Mouse (Mus musculus) brown adipose tissue, adult 24 weeks (tissue): ENCODE data around the gene Tada2a. TPM values are rescaled to one million over a fixed set of nuclear protein-coding genes. Genes with fewer than 3 reads are reported as not detected.
A peak's percentile ranks its signal among the peaks of the same experiment; 100 is the strongest.

ENCODE experiments used
- H3K27ac ChIP-seq: fragments of 200-500 bp; replicated peaks from 2 replicates; pipeline ENCODE4 v1.5.1; 2012; ENCODE audit warnings: low read depth, mild to moderate bottlenecking, low read length
- H3K4me1 ChIP-seq: fragments of 200-500 bp; 2 replicates; pipeline ENCODE4 v1.6.1; 2012; ENCODE audit warnings: low read length, mixed read lengths; ENCODE audit not compliant: control insufficient read depth, insufficient read depth, insufficient read length
- H3K4me3 ChIP-seq: fragments of 200-500 bp; 2 replicates; pipeline ENCODE4 v1.5.1; 2012; ENCODE audit warnings: low read depth, mild to moderate bottlenecking, low read length, moderate library complexity; ENCODE audit not compliant: insufficient read depth
- polyA plus RNA-seq: library from polyadenylated mRNA; stranded (reverse); fragments of >200 nt; gene quantifications from 2 replicates; pipeline ENCODE4 v1.2.4, GENCODE M21; 2012; ENCODE audit not compliant: missing spikeins, insufficient read depth, insufficient read length

Gene Tada2a
- polyA plus RNA-seq, 1 experiment = 5.4 TPM

DNA sequence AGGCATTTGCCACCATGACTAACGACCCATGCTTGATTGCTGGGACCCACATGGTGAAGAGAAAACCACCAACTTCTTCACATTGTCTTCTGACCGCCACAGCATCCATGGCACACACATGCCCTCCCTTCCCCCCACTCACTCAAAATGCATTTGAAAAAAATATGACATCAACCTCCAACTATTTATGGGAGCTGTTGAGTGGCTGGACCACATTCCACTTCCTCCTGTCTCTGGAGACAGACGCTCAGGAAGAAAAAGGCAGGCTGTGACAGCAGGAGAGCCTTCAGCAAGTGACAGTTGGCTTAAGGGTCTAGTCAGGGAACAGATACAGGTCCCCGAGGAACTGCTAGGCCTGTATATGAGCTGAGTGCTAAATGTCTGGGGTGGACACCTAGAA, 49.5 kb downstream of the Tada2a start:
- Histone ChIP-seq H3K27ac (no peak overlapping the region), H3K4me3 (no peak overlapping the region), H3K4me1 (0 out of 2 replicates have a peak, but pooled peaks cover 2% of the 10 kb centered on the region)

DNA sequence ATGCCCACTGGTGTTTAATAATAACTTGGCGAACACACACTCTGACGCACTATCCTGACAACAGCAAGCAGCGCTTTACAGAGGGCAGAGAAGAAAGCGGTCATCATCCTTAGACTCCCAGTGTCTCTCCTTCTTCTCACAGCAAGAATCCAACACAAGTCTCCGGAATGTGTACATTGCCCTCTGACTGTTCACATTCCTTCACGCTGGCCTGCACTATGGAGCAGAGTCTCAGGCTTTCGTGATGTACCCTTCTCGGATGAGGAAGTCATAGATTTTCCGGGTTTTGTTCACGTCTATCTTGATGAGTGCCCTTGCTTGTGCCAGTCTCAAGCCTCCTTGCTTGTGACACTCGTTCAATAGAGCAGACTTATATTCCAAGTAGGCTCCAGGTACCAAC, 50.0 kb downstream of the Tada2a start:
- Histone ChIP-seq H3K4me3 (no peak overlapping the region), H3K4me1 (peaks cover 2% of the 10 kb centered on the region; the same call in 1 of the 2 replicates), H3K27ac (no peak overlapping the region)

DNA sequence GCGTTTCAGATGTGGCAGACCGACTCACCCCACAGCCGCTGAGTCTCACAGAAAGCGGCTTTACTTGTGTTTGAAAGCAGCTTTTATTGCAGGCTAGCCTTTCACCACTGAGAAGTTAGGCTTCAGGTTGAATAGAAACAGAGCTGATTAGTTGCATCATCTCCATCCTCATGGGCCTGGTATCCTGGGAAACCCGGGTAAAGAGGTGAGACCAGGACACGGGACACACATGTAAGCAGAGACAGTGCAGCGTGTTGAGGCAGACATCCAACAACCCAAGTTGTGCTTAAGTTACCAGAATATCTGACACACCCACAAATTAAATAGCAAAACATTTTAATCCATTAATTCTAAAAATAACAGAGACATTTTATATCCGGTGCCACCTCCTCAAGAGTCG, 50.8 kb downstream of the Tada2a start:
- Histone ChIP-seq H3K27ac (no peak overlapping the region), H3K4me3 (no peak overlapping the region), H3K4me1 (peaks cover 4% of the 10 kb centered on the region; the same call in 1 of the 2 replicates)

- Histone ChIP-seq H3K4me3 (no peak overlapping the region), H3K4me1 (peaks cover 4% of the 10 kb centered on the region; the same call in 1 of the 2 replicates), H3K27ac (no peak overlapping the region)
These were observed 52.4 kb downstream of the Tada2a start for GRCm38 (mm10) chr11:84077008-84077407.

DNA sequence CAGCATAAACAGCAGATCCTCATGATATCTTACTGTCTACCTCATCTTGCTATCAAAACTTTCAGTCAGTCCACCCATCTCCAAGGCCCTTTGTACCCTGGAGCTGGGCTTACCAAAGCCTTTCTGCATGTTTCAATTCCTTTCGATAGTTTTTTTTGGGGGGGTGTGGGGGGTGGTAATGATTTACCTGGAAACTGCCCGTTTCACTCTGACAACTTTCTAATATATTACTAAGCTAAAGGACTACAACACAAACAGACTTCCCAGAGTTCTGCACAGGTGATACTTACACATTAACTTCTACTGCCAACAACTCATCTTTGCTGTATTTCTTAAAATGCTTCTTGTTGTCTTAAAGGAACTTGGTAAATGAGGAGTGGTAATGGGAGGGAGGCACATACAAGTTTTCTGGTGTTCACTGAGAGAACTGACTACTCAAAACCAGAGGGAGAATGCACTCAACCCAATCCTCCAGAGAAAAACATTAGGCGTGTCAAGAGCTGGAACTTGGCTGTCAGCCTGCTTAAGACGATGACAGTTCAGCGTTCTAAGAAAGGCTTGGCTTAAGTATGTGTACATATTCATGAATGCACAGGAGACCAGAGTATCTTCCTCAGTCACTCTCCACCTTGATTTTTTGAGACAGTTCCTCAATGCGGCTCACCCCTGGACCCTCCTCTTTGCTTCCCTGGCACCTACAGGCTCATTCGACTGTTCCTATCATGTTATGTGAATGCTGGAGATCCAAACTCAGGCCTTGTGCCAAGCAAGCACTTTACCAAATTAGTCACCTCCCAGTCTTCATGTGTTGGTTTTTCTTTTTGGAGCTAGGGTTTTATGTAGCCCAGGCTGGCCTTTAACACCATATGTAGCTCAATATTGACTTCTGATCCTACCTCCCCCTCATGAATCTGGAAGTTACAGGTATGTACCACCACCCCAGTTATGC, 55.3 kb downstream of the Tada2a start:
- H3K4me1 ChIP-seq = peaks cover 4% of the 10 kb centered on the region; the same call in 1 of the 2 replicates
- H3K27ac ChIP-seq = no peak overlapping the region
- H3K4me3 ChIP-seq = no peak overlapping the region

DNA sequence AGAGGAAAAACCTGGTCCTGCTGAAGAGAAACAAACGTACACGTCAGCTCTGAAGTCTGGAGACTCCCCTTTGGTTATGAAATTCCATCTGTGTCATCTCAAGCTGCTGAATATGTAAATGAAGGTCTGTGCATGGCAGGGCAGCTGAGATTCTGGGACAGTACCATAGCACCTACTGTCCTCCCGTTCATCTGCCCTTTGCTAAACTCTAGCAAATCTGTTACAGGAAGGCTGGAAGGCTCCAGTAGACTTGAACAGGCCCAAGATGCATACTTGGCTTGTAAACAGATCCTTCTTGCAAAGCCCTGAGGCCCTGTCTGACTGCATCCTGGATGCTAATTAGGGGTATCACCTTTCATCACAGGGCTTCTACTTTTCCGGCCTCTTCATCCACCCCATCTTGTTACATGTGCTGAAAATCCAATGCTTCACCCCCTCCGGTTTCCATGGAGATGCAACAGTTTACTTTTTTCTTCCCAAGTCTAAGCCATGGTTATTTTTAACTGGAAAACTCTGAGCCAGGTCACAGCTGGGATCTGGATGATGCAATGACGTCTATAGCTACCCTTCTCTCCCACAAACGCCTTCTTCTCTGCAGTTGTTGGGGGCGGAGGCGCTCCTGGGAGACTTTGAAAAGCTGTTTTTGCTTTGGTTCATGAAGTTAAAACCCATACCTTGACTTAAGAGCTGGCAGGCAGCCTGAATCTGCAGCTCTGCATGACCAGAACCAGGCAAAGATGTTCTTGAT, 56.3 kb downstream of the Tada2a start:
- Histone ChIP-seq H3K27ac (no peak overlapping the region), H3K4me3 (no peak overlapping the region)

GRCm38 (mm10) chr11:84069034-84069370, 60.4 kb downstream of the Tada2a start, which contains the start of gene Dusp14:
Dusp14 (minus strand) TSS chr11:84069261.
- H3K4me3 ChIP-seq = peak within 1 kb of the TSS; percentile 88
- no peak within 1 kb of the TSS for H3K27ac ChIP-seq
- H3K4me1 ChIP-seq = no peaks in the 10 kb centered on the region

More for the DNA sequence above, 56.3 kb downstream of the Tada2a start:
- H3K4me1 ChIP-seq = peaks cover 2% of the 10 kb centered on the region; the same call in 1 of the 2 replicates

DNA sequence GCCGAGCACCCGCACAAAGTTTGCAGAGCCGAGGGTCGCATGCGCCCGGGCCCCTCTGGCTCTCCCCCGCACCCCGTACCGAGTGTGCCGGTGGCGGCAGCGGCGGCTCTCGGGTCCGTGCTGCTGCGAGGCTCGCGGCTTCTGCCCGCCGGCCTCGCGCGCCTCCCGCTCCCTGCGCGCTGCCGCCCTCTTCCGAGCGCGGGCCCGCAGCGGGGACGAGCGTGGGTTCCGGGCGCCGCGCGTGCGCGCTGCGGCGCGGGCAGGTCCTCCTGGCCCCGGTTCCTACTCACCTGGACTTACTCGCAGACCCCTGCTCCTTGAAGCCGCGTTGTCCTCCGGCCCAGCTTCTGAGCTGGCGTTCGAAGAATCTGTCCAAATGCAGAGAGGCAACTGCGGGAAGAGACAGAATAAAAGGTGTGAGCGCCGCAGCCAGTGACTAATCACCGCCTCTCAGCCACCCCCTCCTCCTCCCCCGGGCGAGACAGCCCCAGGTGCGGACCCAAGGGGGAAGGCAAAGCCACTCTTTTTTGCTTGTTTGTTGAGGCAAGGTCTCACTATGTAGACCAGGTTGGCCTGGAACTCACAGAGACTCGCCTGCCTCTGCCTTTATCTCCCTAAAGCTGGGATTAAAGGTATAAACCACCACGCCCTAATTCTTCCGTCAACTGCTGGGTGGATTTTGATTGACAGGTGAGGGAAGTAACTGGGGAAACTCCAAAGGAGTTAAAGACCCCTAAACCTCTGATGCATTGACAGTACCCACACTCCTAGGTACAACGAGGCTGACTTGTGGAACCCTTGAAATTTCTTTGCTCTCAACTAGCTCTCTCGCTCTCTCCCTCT, 61.0 kb downstream of the Tada2a start:
- Histone ChIP-seq H3K27ac (no peak overlapping the region), H3K4me1 (no peaks in the 10 kb centered on the region), H3K4me3 (peak overlapping the region; percentile 88)

- Histone ChIP-seq H3K4me3 (peak overlapping the region; percentile 88), H3K27ac (no peak overlapping the region)
These were observed 61.6 kb downstream of the Tada2a start for GRCm38 (mm10) chr11:84067720-84068190.

DNA sequence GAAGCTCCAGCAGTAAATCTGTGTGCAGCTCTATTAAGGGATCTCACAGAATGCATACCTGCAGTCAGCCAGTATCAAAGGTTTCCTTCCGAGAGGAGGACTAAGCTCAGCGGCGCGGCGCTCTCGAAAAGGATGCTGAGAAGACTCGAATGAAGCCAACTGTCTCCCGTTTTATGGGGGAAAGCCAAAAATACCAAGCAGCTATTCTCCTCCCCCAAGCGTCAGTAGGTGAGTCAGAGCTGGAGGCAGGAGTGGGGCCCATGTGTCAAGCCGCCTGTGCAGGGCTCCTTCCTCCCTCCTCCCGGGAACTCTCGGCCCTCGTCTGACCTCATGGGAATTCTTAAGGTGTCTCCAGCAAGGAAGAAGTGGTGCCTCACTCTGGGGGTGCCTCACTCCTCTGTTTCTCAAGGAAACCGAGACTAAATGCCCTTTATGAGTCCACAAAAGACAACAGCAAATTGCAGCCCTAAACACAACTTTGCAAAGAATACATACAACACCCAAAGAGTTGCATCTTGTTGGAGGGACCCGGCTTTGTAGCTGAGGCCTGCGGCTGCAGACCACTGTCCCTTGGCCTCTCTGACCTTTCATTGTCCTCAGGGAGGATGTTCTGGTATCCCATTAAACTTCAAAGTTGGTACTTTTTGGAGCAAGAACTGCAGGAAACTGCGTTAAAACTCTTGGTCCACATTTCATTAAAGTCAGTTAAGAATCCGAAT, 62.3 kb downstream of the Tada2a start:
- Histone ChIP-seq H3K27ac (no peak overlapping the region), H3K4me3 (peak overlapping the region; percentile 88; the same call in 1 of the 2 replicates), H3K4me1 (no peaks in the 10 kb centered on the region)

More at GRCm38 (mm10) chr11:84067720-84068190, 61.6 kb downstream of the Tada2a start:
- H3K4me1 ChIP-seq = no peaks in the 10 kb centered on the region

GRCm38 (mm10) chr11:84066071-84066481, 63.3 kb downstream of the Tada2a start:
- Histone ChIP-seq H3K4me1 (no peaks in the 10 kb centered on the region), H3K27ac (no peak overlapping the region), H3K4me3 (no peak overlapping the region)

GRCm38 (mm10) chr11:84063631-84064209, 65.7 kb downstream of the Tada2a start:
- no peak overlapping the region for H3K27ac ChIP-seq
- no peak overlapping the region for H3K4me3 ChIP-seq
- no peaks in the 10 kb centered on the region for H3K4me1 ChIP-seq

GRCm38 (mm10) chr11:84062805-84063204, 66.6 kb downstream of the Tada2a start:
- Histone ChIP-seq H3K4me3 (no peak overlapping the region), H3K4me1 (no peaks in the 10 kb centered on the region), H3K27ac (no peak overlapping the region)

- Histone ChIP-seq H3K27ac (no peak overlapping the region), H3K4me1 (no peaks in the 10 kb centered on the region), H3K4me3 (no peak overlapping the region)
These were observed 67.5 kb downstream of the Tada2a start for GRCm38 (mm10) chr11:84061881-84062280.
